Mouse (Mus musculus) gastrocnemius, adult 2 months (tissue): ENCODE results near the gene Adi1. TPM values are rescaled to one million over a fixed set of nuclear protein-coding genes. Genes with fewer than 3 reads are reported as not detected.

Experiments used
- DNase-seq: peaks from one replicate; pipeline ENCODE4 v3.0.0; 2022
- H3K27ac ChIP-seq: fragments of 200-600 bp; 2 replicates; pipeline ENCODE4 v1.8.1; 2022; ENCODE audit warnings: mild to moderate bottlenecking
- H3K4me3 ChIP-seq: fragments of 200-600 bp; 2 replicates; pipeline ENCODE4 v1.8.1; 2022; ENCODE audit warnings: mild to moderate bottlenecking, moderate library complexity
- CTCF ChIP-seq: fragments of 200-600 bp; IDR thresholded peaks from 2 replicates; pipeline ENCODE4 v1.8.1; 2022; ENCODE audit warnings: antibody characterized with exemption, mild to moderate bottlenecking, moderate library complexity
- intact Hi-C: fragments of 180-260 bp; cut with DNase I; formaldehyde crosslinking; loops from one replicate; pipeline ENCODE4 v1.15.1; 2025
- total RNA-seq, 2 experiments: library from RNA; stranded (reverse); gene quantifications; 2 replicates each; pipeline ENCODE4 v1.2.3; 2021

Adi1 gene
- total RNA-seq, 2 experiments from 2014 or later: 59.4 to 84.7 TPM

- Histone ChIP-seq H3K4me3 (no peak overlapping the region), H3K27ac (peak overlapping the region; percentile 87)
- intact Hi-C loops: loop anchor here (2.0 to 5.0 kb wide), 2 partner anchors 53 to 131 kb away; partner anchors contain the start of genes Eipr1 and Trappc12
- peak; percentile 74 for DNase-seq
- TF ChIP-seq CTCF: no peak; the same call in 1 of the 2 replicates
Observed at GRCm38 (mm10) chr12:28699656-28700055, 24.6 kb downstream of the Adi1 start.

- intact Hi-C loops: loop anchor here (5.0 kb wide), 1 partner anchor 52 kb away; the partner anchor contains the start of genes Eipr1 and Trappc12
- Histone ChIP-seq H3K4me3 (no peak overlapping the region), H3K27ac (peak overlapping the region; percentile 87)
- DNase-seq: peak; percentile 36
- no peak for TF ChIP-seq CTCF
Observed at GRCm38 (mm10) chr12:28700101-28700511, 25.1 kb downstream of the Adi1 start.

GRCm38 (mm10) chr12:28700561-28701025 is 25.6 kb downstream of the Adi1 start:
- H3K27ac ChIP-seq: peak overlapping the region; percentile 87
- intact Hi-C loops: loop anchor here (5.0 kb wide), 1 partner anchor 52 kb away; the partner anchor contains the start of genes Eipr1 and Trappc12

GRCm38 (mm10) chr12:28701302-28701701 is 26.3 kb downstream of the Adi1 start:
- DNase-seq: no peak
- intact Hi-C loops: loop anchor here (5.0 kb wide), 1 partner anchor 51 kb away; the partner anchor contains the start of genes Eipr1 and Trappc12
- Histone ChIP-seq H3K4me3 (no peak overlapping the region), H3K27ac (peak overlapping the region; percentile 87)
- TF ChIP-seq CTCF: no peak

More at GRCm38 (mm10) chr12:28700561-28701025, 25.6 kb downstream of the Adi1 start:
- peak; percentile 96 for DNase-seq
- TF ChIP-seq CTCF: no peak
- no peak overlapping the region for H3K4me3 ChIP-seq

- TF ChIP-seq CTCF: 0 out of 2 replicates have a peak, but pooled peaks have one; percentile 3
- intact Hi-C loops: loop anchor here (5.0 kb wide), 1 partner anchor 48 kb away; the partner anchor contains the start of genes Eipr1 and Trappc12
- DNase-seq: no peak
- Histone ChIP-seq H3K27ac (no peak overlapping the region), H3K4me3 (no peak overlapping the region)
Observed at GRCm38 (mm10) chr12:28704381-28704780, 29.4 kb downstream of the Adi1 start.

GRCm38 (mm10) chr12:28705204-28705603 is 30.2 kb downstream of the Adi1 start:
- DNase-seq: no peak
- intact Hi-C loops: no loop called here
- no peak for TF ChIP-seq CTCF
- H3K4me3 ChIP-seq: no peak overlapping the region
- 0 out of 2 replicates have a peak overlapping the region, but pooled peaks have one; percentile 3 for H3K27ac ChIP-seq

GRCm38 (mm10) chr12:28708154-28708553 is 33.1 kb downstream of the Adi1 start:
- intact Hi-C loops: no loop called here
- H3K4me3 ChIP-seq: no peak overlapping the region
- no peak for DNase-seq
- H3K27ac ChIP-seq: no peak overlapping the region
- TF ChIP-seq CTCF: no peak

GRCm38 (mm10) chr12:28710566-28711185 is 35.6 kb downstream of the Adi1 start:
- H3K4me3 ChIP-seq: no peak overlapping the region
- no peak for DNase-seq
- H3K27ac ChIP-seq: no peak overlapping the region
- TF ChIP-seq CTCF: no peak
- intact Hi-C loops: no loop called here

- DNase-seq: no peak
- no peak for TF ChIP-seq CTCF
- intact Hi-C loops: no loop called here
- Histone ChIP-seq H3K4me3 (no peak overlapping the region), H3K27ac (no peak overlapping the region)
Observed at GRCm38 (mm10) chr12:28714822-28715632, 40.0 kb downstream of the Adi1 start.

- intact Hi-C loops: no loop called here
- no peak for TF ChIP-seq CTCF
- no peak overlapping the region for H3K27ac ChIP-seq
- no peak for DNase-seq
- no peak overlapping the region for H3K4me3 ChIP-seq
Observed at GRCm38 (mm10) chr12:28717066-28717465, 42.0 kb downstream of the Adi1 start.

GRCm38 (mm10) chr12:28718106-28718505 is 43.1 kb downstream of the Adi1 start:
- no peak for DNase-seq
- intact Hi-C loops: no loop called here
- Histone ChIP-seq H3K4me3 (no peak overlapping the region), H3K27ac (no peak overlapping the region)
- TF ChIP-seq CTCF: no peak

GRCm38 (mm10) chr12:28724366-28724765 is 49.3 kb downstream of the Adi1 start:
- no peak overlapping the region for H3K4me3 ChIP-seq
- no peak overlapping the region for H3K27ac ChIP-seq
- intact Hi-C loops: no loop called here
- TF ChIP-seq CTCF: no peak
- no peak for DNase-seq

GRCm38 (mm10) chr12:28726204-28726603 is 51.2 kb downstream of the Adi1 start:
- intact Hi-C loops: no loop called here
- H3K4me3 ChIP-seq: no peak overlapping the region
- no peak for TF ChIP-seq CTCF

More at GRCm38 (mm10) chr12:28726204-28726603, 51.2 kb downstream of the Adi1 start:
- DNase-seq: no peak
- H3K27ac ChIP-seq: no peak overlapping the region
